Mouse (Mus musculus): Measurements from ENCODE around the gene Lama5. TPM values are rescaled to one million over a fixed set of nuclear protein-coding genes. Genes with fewer than 3 reads are reported as not detected.

Lama5 gene
- polyA plus RNA-seq, 1 experiment from 2014 or later: 6.6 TPM

- no peak for DNase-seq (ENCODE audit: low spot score)
Measured at GRCm38 (mm10) chr2:180255701-180256100, 30.0 kb upstream of the Lama5 start.

GRCm38 (mm10) chr2:180254436-180255209 is 29.0 kb upstream of the Lama5 start:
- no peak for DNase-seq (ENCODE audit: low spot score)

GRCm38 (mm10) chr2:180251838-180252237 is 26.2 kb upstream of the Lama5 start:
- DNase-seq (ENCODE audit: low spot score): no peak

GRCm38 (mm10) chr2:180250930-180251611 is 25.4 kb upstream of the Lama5 start:
- DNase-seq (ENCODE audit: low spot score): peak; percentile 85

- DNase-seq (ENCODE audit: low spot score): no peak
Measured at GRCm38 (mm10) chr2:180248947-180249660, 23.4 kb upstream of the Lama5 start.

GRCm38 (mm10) chr2:180247916-180248315 is 22.3 kb upstream of the Lama5 start:
- no peak for DNase-seq (ENCODE audit: low spot score)

- no peak for DNase-seq (ENCODE audit: low spot score)
Measured at GRCm38 (mm10) chr2:180243108-180243507, 17.4 kb upstream of the Lama5 start.

GRCm38 (mm10) chr2:180238591-180238990 is 12.9 kb upstream of the Lama5 start:
- no peak for DNase-seq (ENCODE audit: low spot score)

GRCm38 (mm10) chr2:180237601-180238345 is 12.1 kb upstream of the Lama5 start:
- no peak for DNase-seq (ENCODE audit: low spot score)

GRCm38 (mm10) chr2:180236930-180237329 is 11.3 kb upstream of the Lama5 start:
- DNase-seq (ENCODE audit: low spot score): no peak

- no peak for DNase-seq (ENCODE audit: low spot score)
Measured at GRCm38 (mm10) chr2:180236500-180236899, 10.8 kb upstream of the Lama5 start.

GRCm38 (mm10) chr2:180235788-180236187 is 10.1 kb upstream of the Lama5 start:
- DNase-seq (ENCODE audit: low spot score): no peak

GRCm38 (mm10) chr2:180234980-180235379 is 9.3 kb upstream of the Lama5 start:
- no peak for DNase-seq (ENCODE audit: low spot score)

GRCm38 (mm10) chr2:180234353-180234752 is 8.7 kb upstream of the Lama5 start:
- DNase-seq (ENCODE audit: low spot score): no peak

- DNase-seq (ENCODE audit: low spot score): no peak
Measured at GRCm38 (mm10) chr2:180233101-180233904, 7.6 kb upstream of the Lama5 start.

GRCm38 (mm10) chr2:180230482-180230881 is 4.8 kb upstream of the Lama5 start:
- DNase-seq (ENCODE audit: low spot score): no peak

- DNase-seq (ENCODE audit: low spot score): no peak
Measured at GRCm38 (mm10) chr2:180229129-180229528, 3.5 kb upstream of the Lama5 start.

GRCm38 (mm10) chr2:180228592-180228991 is 2.9 kb upstream of the Lama5 start:
- no peak for DNase-seq (ENCODE audit: low spot score)

GRCm38 (mm10) chr2:180228060-180228458 is 2.4 kb upstream of the Lama5 start:
- DNase-seq (ENCODE audit: low spot score): no peak

GRCm38 (mm10) chr2:180227262-180228059 is 1.8 kb upstream of the Lama5 start:
- peak; percentile 73 for DNase-seq (ENCODE audit: low spot score)

Data from thymus, postnatal 0 days (tissue).